Mouse (Mus musculus): Measurements from ENCODE around the gene Hoxa10. TPM values are rescaled to one million over a fixed set of nuclear protein-coding genes. Genes with fewer than 3 reads are reported as not detected.

Gene Hoxa10
- total and polyA plus RNA-seq, 2 experiments from 2014 or later = 5.0 TPM; not detected in 1

GRCm38 (mm10) chr6:52220003-52220864 lies 20.4 kb downstream of the Hoxa10 start:
- no peak overlapping the region for H3K4me3 ChIP-seq (ENCODE audit: low read depth, low read length)

GRCm38 (mm10) chr6:52219234-52219942 lies 21.3 kb downstream of the Hoxa10 start:
- Histone ChIP-seq H3K27me3 (ENCODE audit: control insufficient read depth, insufficient read depth, low read length) (peaks cover 100% of the 10 kb centered on the region), H3K36me3 (replicated peaks; ENCODE audit: control insufficient read depth, insufficient read depth, low read length) (no peaks in the 10 kb centered on the region), H3K4me2 (ENCODE audit: low read depth, low read length) (no peak overlapping the region), H3K4me3 (ENCODE audit: low read depth, low read length) (no peak overlapping the region), H3K27ac (ENCODE audit: low read depth) (no peak overlapping the region), H3K9ac (replicated peaks; ENCODE audit: low read depth, low read length) (no peak overlapping the region), H3K9me3 (replicated peaks; ENCODE audit: control insufficient read depth, low read length) (no peaks in the 10 kb centered on the region), H3K4me1 (ENCODE audit: control insufficient read depth, insufficient read depth) (no peaks in the 10 kb centered on the region)
- no peak for TF ChIP-seq CTCF (IDR thresholded peaks at IDR 0.05; ENCODE audit: low read depth)
- no peak for TF ChIP-seq EP300 (IDR thresholded peaks at IDR 0.05; ENCODE audit: low read depth)
- DNase-seq (ENCODE audit: low spot score) (no peak), ATAC-seq (ENCODE audit: insufficient read depth, low read depth) (no peak)
- 43% methylated on average over 9 of the region's 9 CpGs for WGBS

More at GRCm38 (mm10) chr6:52220003-52220864, 20.4 kb downstream of the Hoxa10 start:
- Histone ChIP-seq H3K4me1 (ENCODE audit: control insufficient read depth, insufficient read depth) (no peaks in the 10 kb centered on the region), H3K9me3 (replicated peaks; ENCODE audit: control insufficient read depth, low read length) (no peaks in the 10 kb centered on the region), H3K27me3 (ENCODE audit: control insufficient read depth, insufficient read depth, low read length) (peaks cover 100% of the 10 kb centered on the region), H3K27ac (ENCODE audit: low read depth) (no peak overlapping the region), H3K4me2 (ENCODE audit: low read depth, low read length) (no peak overlapping the region), H3K36me3 (replicated peaks; ENCODE audit: control insufficient read depth, insufficient read depth, low read length) (no peaks in the 10 kb centered on the region), H3K9ac (replicated peaks; ENCODE audit: low read depth, low read length) (no peak overlapping the region)
- WGBS = 28% methylated on average over 32 of the region's 32 CpGs
- no peak for DNase-seq (ENCODE audit: low spot score)
- no peak for ATAC-seq (ENCODE audit: insufficient read depth, low read depth)
- TF ChIP-seq CTCF (IDR thresholded peaks at IDR 0.05; ENCODE audit: low read depth) (no peak), EP300 (IDR thresholded peaks at IDR 0.05; ENCODE audit: low read depth) (no peak)

GRCm38 (mm10) chr6:52218643-52219215 lies 21.9 kb downstream of the Hoxa10 start:
- no peak for TF ChIP-seq CTCF (IDR thresholded peaks at IDR 0.05; ENCODE audit: low read depth)
- no peak for TF ChIP-seq EP300 (IDR thresholded peaks at IDR 0.05; ENCODE audit: low read depth)
- Histone ChIP-seq H3K9ac (replicated peaks; ENCODE audit: low read depth, low read length) (no peak overlapping the region), H3K27ac (ENCODE audit: low read depth) (no peak overlapping the region), H3K4me1 (ENCODE audit: control insufficient read depth, insufficient read depth) (no peaks in the 10 kb centered on the region), H3K4me3 (ENCODE audit: low read depth, low read length) (no peak overlapping the region), H3K4me2 (ENCODE audit: low read depth, low read length) (no peak overlapping the region), H3K27me3 (ENCODE audit: control insufficient read depth, insufficient read depth, low read length) (peaks cover 100% of the 10 kb centered on the region), H3K9me3 (replicated peaks; ENCODE audit: control insufficient read depth, low read length) (no peaks in the 10 kb centered on the region), H3K36me3 (replicated peaks; ENCODE audit: control insufficient read depth, insufficient read depth, low read length) (no peaks in the 10 kb centered on the region)
- DNase-seq (ENCODE audit: low spot score) (no peak), ATAC-seq (ENCODE audit: insufficient read depth, low read depth) (no peak)
- WGBS = 14% methylated on average over 14 of the region's 14 CpGs

- 10% methylated on average over 23 of the region's 23 CpGs for WGBS
- peak overlapping the region; percentile 33 for H3K4me3 ChIP-seq (ENCODE audit: low read depth, low read length)
- H3K4me1 ChIP-seq (ENCODE audit: control insufficient read depth, insufficient read depth) = no peaks in the 10 kb centered on the region
- H3K27me3 ChIP-seq (ENCODE audit: control insufficient read depth, insufficient read depth, low read length) = peaks cover 100% of the 10 kb centered on the region
- no peaks in the 10 kb centered on the region for H3K9me3 ChIP-seq (replicated peaks; ENCODE audit: control insufficient read depth, low read length)
- H3K27ac ChIP-seq (ENCODE audit: low read depth) = no peak overlapping the region
- ATAC-seq (ENCODE audit: insufficient read depth, low read depth) (no peak), DNase-seq (ENCODE audit: low spot score) (no peak)
- TF ChIP-seq CTCF (IDR thresholded peaks at IDR 0.05; ENCODE audit: low read depth) = no peak
- TF ChIP-seq EP300 (IDR thresholded peaks at IDR 0.05; ENCODE audit: low read depth) = no peak
- H3K36me3 ChIP-seq (replicated peaks; ENCODE audit: control insufficient read depth, insufficient read depth, low read length) = no peaks in the 10 kb centered on the region
- H3K4me2 ChIP-seq (ENCODE audit: low read depth, low read length) = peak overlapping the region; percentile 45; the same call in 1 of the 2 replicates
- H3K9ac ChIP-seq (replicated peaks; ENCODE audit: low read depth, low read length) = no peak overlapping the region
These were observed 22.6 kb downstream of the Hoxa10 start for GRCm38 (mm10) chr6:52217895-52218642.

GRCm38 (mm10) chr6:52217459-52217768 lies 23.2 kb downstream of the Hoxa10 start:
- Histone ChIP-seq H3K4me3 (ENCODE audit: low read depth, low read length) (peak overlapping the region; percentile 33), H3K36me3 (replicated peaks; ENCODE audit: control insufficient read depth, insufficient read depth, low read length) (no peaks in the 10 kb centered on the region), H3K4me2 (ENCODE audit: low read depth, low read length) (peak overlapping the region; percentile 45), H3K9me3 (replicated peaks; ENCODE audit: control insufficient read depth, low read length) (no peaks in the 10 kb centered on the region), H3K27ac (ENCODE audit: low read depth) (no peak overlapping the region), H3K27me3 (ENCODE audit: control insufficient read depth, insufficient read depth, low read length) (peaks cover 100% of the 10 kb centered on the region), H3K9ac (replicated peaks; ENCODE audit: low read depth, low read length) (no peak overlapping the region), H3K4me1 (ENCODE audit: control insufficient read depth, insufficient read depth) (no peaks in the 10 kb centered on the region)
- ATAC-seq (ENCODE audit: insufficient read depth, low read depth) (no peak), DNase-seq (ENCODE audit: low spot score) (no peak)
- TF ChIP-seq CTCF (IDR thresholded peaks at IDR 0.05; ENCODE audit: low read depth) (no peak), EP300 (IDR thresholded peaks at IDR 0.05; ENCODE audit: low read depth) (no peak)
- 1% methylated on average over 25 of the region's 25 CpGs for WGBS

Measured in heart, postnatal 0 days (tissue).